Mouse (Mus musculus) liver, postnatal 0 days (tissue): ENCODE measurements around the gene Draxin.

Experiments
- CTCF ChIP-seq: sonication (generic); IDR thresholded peaks from 2 replicates; pipeline ENCODE4 v1.5.1; 2016; ENCODE audit warnings: antibody characterized with exemption, low read depth
- EP300 ChIP-seq: IDR thresholded peaks from 2 replicates; pipeline ENCODE4 v1.6.1; 2016; ENCODE audit warnings: antibody characterized with exemption, low read depth, mild to moderate bottlenecking

DNA sequence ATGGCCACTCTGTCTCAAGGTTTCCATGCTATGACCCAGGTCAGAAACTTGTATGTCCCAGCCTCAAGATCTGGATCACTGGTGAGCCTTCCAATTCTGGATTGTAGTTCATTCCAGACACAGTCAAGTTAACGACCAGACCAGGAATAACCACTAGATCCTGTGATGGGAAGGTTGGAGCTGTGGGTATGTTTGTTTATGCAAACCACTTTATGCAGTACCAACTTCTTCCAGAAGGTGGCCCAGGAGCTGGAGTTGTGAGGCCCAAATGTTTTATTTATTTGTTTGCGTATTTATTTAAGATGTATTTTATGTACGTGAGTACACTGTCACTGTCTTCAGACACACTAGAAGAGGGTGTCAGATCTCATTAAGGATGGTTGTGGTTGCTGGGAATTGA is 24.5 kb upstream of the Draxin start:
- peak; percentile 67 for TF ChIP-seq CTCF
- TF ChIP-seq EP300 = no peak
